Mouse (Mus musculus) E14TG2a.4 (cell line): ENCODE measurements at regions not wholly inside any gene's neighbourhood (a gene's known extent, or its start where the extent isn't known, plus 50 kb on each side); places are given as distances from the start of the nearest gene placed in this dataset.

Experiments used
- CTCF ChIP-seq: conservative IDR thresholded peaks from 2 replicates; pipeline ENCODE4 v1.5.1; 2014; ENCODE audit warnings: low read length
- POU5F1 ChIP-seq: IDR thresholded peaks from 2 replicates; pipeline ENCODE4 v1.6.1; 2014; ENCODE audit warnings: low read length, borderline replicate concordance

DNA sequence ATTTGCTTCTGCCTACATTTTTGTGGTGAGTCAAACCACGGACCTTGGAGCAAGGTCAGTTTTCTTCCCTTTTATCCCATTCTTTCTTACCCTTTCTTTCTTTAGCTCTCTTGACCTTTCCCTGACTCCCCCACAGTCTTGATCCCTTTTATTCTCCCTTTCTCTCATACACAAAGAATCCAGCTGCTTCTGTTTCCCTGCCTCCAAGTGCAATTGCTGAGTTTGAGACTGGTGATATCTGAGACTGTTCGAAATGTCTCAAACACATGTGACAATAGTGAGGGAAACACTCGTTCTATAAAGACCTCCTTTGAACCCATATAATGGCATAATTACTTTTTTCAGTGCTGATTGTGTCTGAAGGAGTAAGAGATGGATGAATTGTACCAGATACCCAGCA is 213.7 kb downstream of the Eepd1 start:
- TF ChIP-seq CTCF = no peak
- TF ChIP-seq POU5F1 = no peak
